Mouse (Mus musculus) kidney, postnatal 25 days (tissue): ENCODE measurements around the gene Fam89b.

Experiments
- DNase-seq, 2 experiments: peaks; one replicate each; pipeline ENCODE4 v3.0.0; 2021; ENCODE audit warnings: mixed read lengths in 2 of 2

The Fam89b gene

GRCm38 (mm10) chr19:5734325-5734724, 4.9 kb upstream of the Fam89b start:
- no peak for DNase-seq

GRCm38 (mm10) chr19:5731264-5731978, 2.0 kb upstream of the Fam89b start:
- peak; percentile 96 to 97 for DNase-seq

GRCm38 (mm10) chr19:5730314-5731186, 1.1 kb upstream of the Fam89b start:
- DNase-seq = peak; percentile 40 to 44

- peak; percentile 67 to 77 for DNase-seq
Observed at GRCm38 (mm10) chr19:5728631-5729443, 616 bp downstream of the Fam89b start.

GRCm38 (mm10) chr19:5727701-5728100, 1.8 kb downstream of the Fam89b start:
- DNase-seq = peak; percentile 87 to 93

- no peak for DNase-seq
Observed at GRCm38 (mm10) chr19:5726961-5727578, 2.4 kb downstream of the Fam89b start.

- DNase-seq = peak; percentile 86 to 88
Observed at GRCm38 (mm10) chr19:5725767-5726515, 3.5 kb downstream of the Fam89b start, which contains the start of gene Ehbp1l1. Gene Ehbp1l1, minus strand, starts transcription at chr19:5726317.

GRCm38 (mm10) chr19:5725029-5725707, 4.3 kb downstream of the Fam89b start:
- DNase-seq = peak in 1 of 2 experiments; percentile 59

GRCm38 (mm10) chr19:5724549-5724941, 4.9 kb downstream of the Fam89b start:
- peak; percentile 78 to 88 for DNase-seq

- DNase-seq = no peak
Observed at GRCm38 (mm10) chr19:5723934-5724548, 5.4 kb downstream of the Fam89b start.

GRCm38 (mm10) chr19:5722848-5723425, 6.5 kb downstream of the Fam89b start:
- DNase-seq = no peak

- DNase-seq = no peak
Observed at GRCm38 (mm10) chr19:5721233-5721632, 8.2 kb downstream of the Fam89b start.

- DNase-seq = peak in 1 of 2 experiments; percentile 50
Observed at GRCm38 (mm10) chr19:5716955-5717354, 12.5 kb downstream of the Fam89b start.

GRCm38 (mm10) chr19:5715793-5716688, 13.4 kb downstream of the Fam89b start:
- DNase-seq = peak; percentile 59 to 60

GRCm38 (mm10) chr19:5713730-5714129, 15.7 kb downstream of the Fam89b start:
- peak; percentile 81 to 91 for DNase-seq

GRCm38 (mm10) chr19:5713255-5713654, 16.2 kb downstream of the Fam89b start:
- DNase-seq = no peak

GRCm38 (mm10) chr19:5711907-5712460, 17.5 kb downstream of the Fam89b start:
- DNase-seq = peak in 1 of 2 experiments; percentile 35

- peak; percentile 85 to 94 for DNase-seq
Observed at GRCm38 (mm10) chr19:5711218-5711617, 18.2 kb downstream of the Fam89b start.

- DNase-seq = peak in 1 of 2 experiments; percentile 34
Observed at GRCm38 (mm10) chr19:5710581-5710980, 18.9 kb downstream of the Fam89b start.
